Mouse (Mus musculus): ENCODE data around the gene Tmem231. TPM values are rescaled to one million over a fixed set of nuclear protein-coding genes. Genes with fewer than 3 reads are reported as not detected.

Tmem231 gene
- polyA plus RNA-seq, 1 experiment from 2014 or later, result 5.0 TPM

DNA sequence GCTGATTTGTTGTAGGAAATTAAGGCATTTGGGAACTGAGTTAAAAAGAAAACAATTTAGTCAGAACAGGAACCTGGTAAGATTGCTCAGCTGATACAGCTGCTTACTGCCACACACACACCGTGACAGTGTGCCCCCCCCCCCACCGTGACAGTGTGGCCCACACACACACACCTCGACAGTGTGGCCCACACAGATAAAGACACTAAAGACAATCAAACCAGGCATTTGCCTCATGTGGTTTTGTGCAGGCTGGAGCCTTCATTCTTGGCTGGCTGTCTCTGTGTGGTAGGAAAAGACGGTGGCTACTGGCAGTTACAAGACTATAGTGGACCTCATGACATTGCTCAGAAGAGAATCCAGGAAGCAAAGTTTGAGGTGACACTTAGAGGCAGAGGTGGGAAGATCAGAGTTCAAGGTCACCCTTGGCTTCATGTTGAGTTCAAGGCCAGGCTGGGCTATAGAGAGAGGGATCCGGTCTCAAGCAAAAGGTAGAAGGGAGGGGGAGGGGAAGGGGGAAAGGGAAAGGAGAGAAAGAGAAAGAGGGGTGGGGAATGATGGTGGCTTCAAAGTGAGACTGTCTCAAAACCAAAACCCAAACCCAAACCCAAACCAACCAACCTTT is 33.7 kb upstream of the Tmem231 start:
- Histone ChIP-seq H3K27ac (ENCODE audit: low read depth, low read length) (no peak overlapping the region), H3K4me2 (no peak overlapping the region), H3K4me3 (ENCODE audit: low read depth, low read length) (no peak overlapping the region), H3K9me3 (replicated peaks; ENCODE audit: control insufficient read depth, low read length) (no peaks in the 10 kb centered on the region), H3K27me3 (ENCODE audit: control insufficient read depth, insufficient read depth, low read length) (no peaks in the 10 kb centered on the region), H3K4me1 (ENCODE audit: control insufficient read depth, insufficient read depth, low read length) (peaks cover 10% of the 10 kb centered on the region), H3K36me3 (ENCODE audit: control insufficient read depth, insufficient read depth, low read length) (peaks cover 4% of the 10 kb centered on the region), H3K9ac (ENCODE audit: low read depth, low read length) (no peak overlapping the region)
- ATAC-seq (replicated peaks; ENCODE audit: insufficient number of reproducible peaks, low FRiP score, low TSS enrichment), result no peak
- WGBS (ENCODE audit: insufficient replicate concordance), result 63% methylated on average over 5 of the region's 5 CpGs

DNA sequence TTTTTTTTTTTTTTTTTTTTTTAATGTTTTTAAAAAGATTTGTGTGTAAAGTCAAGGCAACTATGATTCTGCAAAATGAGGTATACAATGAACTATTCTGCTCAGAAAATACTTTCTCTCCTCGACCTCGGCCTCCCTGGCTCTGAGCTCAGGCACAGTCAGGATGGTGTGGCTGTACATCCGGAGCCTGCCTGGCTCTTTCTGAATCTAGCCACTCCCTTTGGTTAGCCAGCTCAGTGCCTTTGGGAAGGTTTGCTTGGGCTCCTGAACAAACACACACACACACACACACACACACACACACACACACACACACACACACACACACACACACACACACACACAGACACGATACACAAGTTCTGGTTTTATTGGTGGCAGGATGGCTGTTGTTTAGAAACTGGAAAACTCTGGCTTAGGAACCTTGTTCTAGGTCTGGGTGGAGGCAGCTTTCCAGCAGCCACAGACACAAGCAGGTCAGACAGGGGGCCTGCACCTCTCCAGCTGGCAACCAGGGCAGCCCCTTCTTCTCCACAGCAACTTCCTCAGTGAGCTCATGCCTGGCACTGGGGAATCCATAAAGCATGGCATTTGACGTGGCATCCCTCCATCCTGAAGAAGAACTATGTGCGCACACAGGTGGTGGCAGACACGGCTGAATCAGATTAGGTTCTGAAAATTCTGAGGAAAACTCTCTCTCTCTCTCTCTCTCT is 31.3 kb upstream of the Tmem231 start:
- WGBS (ENCODE audit: insufficient replicate concordance), result 71% methylated on average over 7 of the region's 7 CpGs

DNA sequence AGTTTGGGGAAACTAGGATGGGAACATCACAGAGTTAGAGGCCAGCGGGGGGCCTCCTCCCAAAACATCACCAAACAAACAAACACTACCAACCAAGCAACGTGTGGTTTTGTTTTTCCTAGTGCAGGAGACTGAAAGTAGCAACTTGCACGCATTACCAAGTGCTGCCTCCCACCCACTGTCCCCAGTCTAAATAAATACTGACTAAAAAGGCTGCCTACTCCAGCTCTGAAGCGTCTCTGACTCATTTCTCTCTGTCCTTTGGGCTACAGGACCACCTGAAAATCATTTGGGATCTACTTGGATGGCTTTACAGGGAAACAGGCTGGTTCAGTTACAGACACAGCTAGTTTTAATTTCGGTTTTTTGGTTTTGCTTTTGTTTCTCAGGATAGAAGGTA is 30.7 kb upstream of the Tmem231 start:
- H3K36me3 ChIP-seq (ENCODE audit: control insufficient read depth, insufficient read depth, low read length), result no peaks in the 10 kb centered on the region; the same call in none of the 2 replicates
- no peak overlapping the region for H3K4me2 ChIP-seq
- H3K4me1 ChIP-seq (ENCODE audit: control insufficient read depth, insufficient read depth, low read length), result peaks cover 14% of the 10 kb centered on the region
- no peaks in the 10 kb centered on the region for H3K27me3 ChIP-seq (ENCODE audit: control insufficient read depth, insufficient read depth, low read length)
- 47% methylated on average over 5 of the region's 5 CpGs for WGBS (ENCODE audit: insufficient replicate concordance)
- no peak overlapping the region for H3K4me3 ChIP-seq (ENCODE audit: low read depth, low read length)
- H3K9me3 ChIP-seq (replicated peaks; ENCODE audit: control insufficient read depth, low read length), result no peaks in the 10 kb centered on the region
- ATAC-seq (replicated peaks; ENCODE audit: insufficient number of reproducible peaks, low FRiP score, low TSS enrichment), result no peak
- H3K27ac ChIP-seq (ENCODE audit: low read depth, low read length), result no peak overlapping the region
- H3K9ac ChIP-seq (ENCODE audit: low read depth, low read length), result no peak overlapping the region

More for the DNA sequence above, 31.3 kb upstream of the Tmem231 start:
- H3K4me3 ChIP-seq (ENCODE audit: low read depth, low read length), result no peak overlapping the region
- H3K4me2 ChIP-seq, result no peak overlapping the region
- peaks cover 14% of the 10 kb centered on the region for H3K4me1 ChIP-seq (ENCODE audit: control insufficient read depth, insufficient read depth, low read length)
- no peaks in the 10 kb centered on the region; the same call in none of the 2 replicates for H3K36me3 ChIP-seq (ENCODE audit: control insufficient read depth, insufficient read depth, low read length)
- H3K9me3 ChIP-seq (replicated peaks; ENCODE audit: control insufficient read depth, low read length), result no peaks in the 10 kb centered on the region
- no peak overlapping the region for H3K9ac ChIP-seq (ENCODE audit: low read depth, low read length)
- no peak for ATAC-seq (replicated peaks; ENCODE audit: insufficient number of reproducible peaks, low FRiP score, low TSS enrichment)
- no peaks in the 10 kb centered on the region for H3K27me3 ChIP-seq (ENCODE audit: control insufficient read depth, insufficient read depth, low read length)
- H3K27ac ChIP-seq (ENCODE audit: low read depth, low read length), result no peak overlapping the region

DNA sequence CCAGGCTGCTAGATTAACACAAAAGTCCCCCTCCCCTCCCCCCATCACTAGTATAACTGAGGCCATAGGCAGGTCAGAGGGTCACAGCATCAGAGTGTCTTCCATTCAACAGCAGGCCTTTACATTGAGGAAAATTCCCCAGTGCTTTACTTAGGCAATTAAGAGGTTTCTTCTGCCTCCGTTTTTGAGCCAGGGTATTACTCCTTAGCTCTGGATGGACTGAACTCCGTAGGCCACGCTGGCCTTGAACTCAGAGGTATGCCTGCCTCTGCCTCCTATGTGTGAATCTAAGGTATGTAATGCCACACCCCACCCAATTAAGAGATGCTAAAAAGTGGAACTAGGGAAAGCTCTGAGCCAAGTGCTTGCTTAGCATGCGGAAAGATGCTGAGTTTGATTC is 29.9 kb upstream of the Tmem231 start:
- Histone ChIP-seq H3K27ac (ENCODE audit: low read depth, low read length) (no peak overlapping the region), H3K4me3 (ENCODE audit: low read depth, low read length) (no peak overlapping the region), H3K9me3 (replicated peaks; ENCODE audit: control insufficient read depth, low read length) (no peaks in the 10 kb centered on the region), H3K9ac (ENCODE audit: low read depth, low read length) (no peak overlapping the region), H3K36me3 (ENCODE audit: control insufficient read depth, insufficient read depth, low read length) (no peaks in the 10 kb centered on the region; the same call in none of the 2 replicates), H3K4me1 (ENCODE audit: control insufficient read depth, insufficient read depth, low read length) (peaks cover 14% of the 10 kb centered on the region), H3K4me2 (no peak overlapping the region), H3K27me3 (ENCODE audit: control insufficient read depth, insufficient read depth, low read length) (no peaks in the 10 kb centered on the region)
- WGBS (ENCODE audit: insufficient replicate concordance), result 91% methylated on average over 4 of the region's 4 CpGs
- ATAC-seq (replicated peaks; ENCODE audit: insufficient number of reproducible peaks, low FRiP score, low TSS enrichment), result no peak

DNA sequence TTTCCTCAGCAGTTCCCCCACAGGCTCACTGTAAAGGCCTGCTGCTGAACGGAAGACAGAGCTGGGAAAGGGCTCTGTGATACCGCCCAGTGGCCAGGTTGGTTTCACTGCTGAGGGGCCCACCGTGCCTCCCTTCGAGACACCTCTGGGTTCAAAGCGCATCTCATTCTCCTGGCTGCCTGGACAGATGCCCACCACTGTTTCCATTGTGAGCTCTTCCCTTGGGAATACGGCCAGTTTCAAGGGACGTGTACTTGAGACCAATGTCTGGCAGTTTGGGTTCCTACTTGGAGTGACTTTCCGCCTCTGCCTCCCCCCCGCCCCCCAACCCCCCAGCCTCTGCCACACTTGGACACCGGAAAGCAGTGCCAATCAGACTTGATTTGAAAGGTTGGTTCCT is 29.4 kb upstream of the Tmem231 start:
- Histone ChIP-seq H3K4me1 (ENCODE audit: control insufficient read depth, insufficient read depth, low read length) (peaks cover 14% of the 10 kb centered on the region), H3K9me3 (replicated peaks; ENCODE audit: control insufficient read depth, low read length) (no peaks in the 10 kb centered on the region), H3K4me3 (ENCODE audit: low read depth, low read length) (no peak overlapping the region), H3K4me2 (no peak overlapping the region), H3K27me3 (ENCODE audit: control insufficient read depth, insufficient read depth, low read length) (no peaks in the 10 kb centered on the region), H3K27ac (ENCODE audit: low read depth, low read length) (no peak overlapping the region), H3K36me3 (ENCODE audit: control insufficient read depth, insufficient read depth, low read length) (no peaks in the 10 kb centered on the region; the same call in none of the 2 replicates), H3K9ac (ENCODE audit: low read depth, low read length) (no peak overlapping the region)
- ATAC-seq (replicated peaks; ENCODE audit: insufficient number of reproducible peaks, low FRiP score, low TSS enrichment), result no peak
- WGBS (ENCODE audit: insufficient replicate concordance), result 68% methylated on average over 10 of the region's 10 CpGs

- no peak overlapping the region for H3K4me2 ChIP-seq
- H3K27ac ChIP-seq (ENCODE audit: low read depth, low read length), result no peak overlapping the region
- no peaks in the 10 kb centered on the region; the same call in 1 of the 2 replicates for H3K36me3 ChIP-seq (ENCODE audit: control insufficient read depth, insufficient read depth, low read length)
- WGBS (ENCODE audit: insufficient replicate concordance), result 36% methylated on average over 1 of the region's 1 CpGs
- ATAC-seq (replicated peaks; ENCODE audit: insufficient number of reproducible peaks, low FRiP score, low TSS enrichment), result no peak
- H3K4me1 ChIP-seq (ENCODE audit: control insufficient read depth, insufficient read depth, low read length), result peaks cover 14% of the 10 kb centered on the region
- no peak overlapping the region for H3K9ac ChIP-seq (ENCODE audit: low read depth, low read length)
- no peaks in the 10 kb centered on the region for H3K27me3 ChIP-seq (ENCODE audit: control insufficient read depth, insufficient read depth, low read length)
- H3K4me3 ChIP-seq (ENCODE audit: low read depth, low read length), result no peak overlapping the region
- no peaks in the 10 kb centered on the region for H3K9me3 ChIP-seq (replicated peaks; ENCODE audit: control insufficient read depth, low read length)
Observed at GRCm38 (mm10) chr8:111962589-111962988, 28.9 kb upstream of the Tmem231 start.

DNA sequence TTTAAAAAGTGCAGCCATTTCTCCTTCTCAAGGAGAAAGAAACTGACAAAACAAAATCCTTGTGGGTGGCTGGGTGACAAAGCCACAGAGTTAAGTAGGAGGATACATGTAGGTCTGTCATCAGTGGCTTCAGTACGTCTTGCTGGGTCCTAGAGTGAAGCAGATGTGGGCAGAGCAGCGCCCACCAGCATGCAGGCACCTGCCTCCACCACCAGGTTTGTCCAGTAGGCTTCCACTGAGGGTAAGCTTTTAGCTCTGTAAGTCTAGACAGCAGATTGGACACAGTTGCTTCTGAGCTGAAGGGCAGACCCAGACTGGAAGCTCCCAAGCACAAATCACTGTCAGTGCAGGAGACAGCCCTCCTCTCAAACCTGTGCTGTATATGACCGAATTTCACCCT is 27.6 kb upstream of the Tmem231 start:
- H3K27me3 ChIP-seq (ENCODE audit: control insufficient read depth, insufficient read depth, low read length), result no peaks in the 10 kb centered on the region
- no peak overlapping the region for H3K4me3 ChIP-seq (ENCODE audit: low read depth, low read length)
- peaks cover 8% of the 10 kb centered on the region for H3K36me3 ChIP-seq (ENCODE audit: control insufficient read depth, insufficient read depth, low read length)
- H3K4me1 ChIP-seq (ENCODE audit: control insufficient read depth, insufficient read depth, low read length), result peaks cover 14% of the 10 kb centered on the region
- H3K4me2 ChIP-seq, result no peak overlapping the region
- H3K9ac ChIP-seq (ENCODE audit: low read depth, low read length), result no peak overlapping the region
- 71% methylated on average over 3 of the region's 3 CpGs for WGBS (ENCODE audit: insufficient replicate concordance)
- no peak for ATAC-seq (replicated peaks; ENCODE audit: insufficient number of reproducible peaks, low FRiP score, low TSS enrichment)
- no peaks in the 10 kb centered on the region for H3K9me3 ChIP-seq (replicated peaks; ENCODE audit: control insufficient read depth, low read length)
- no peak overlapping the region for H3K27ac ChIP-seq (ENCODE audit: low read depth, low read length)

DNA sequence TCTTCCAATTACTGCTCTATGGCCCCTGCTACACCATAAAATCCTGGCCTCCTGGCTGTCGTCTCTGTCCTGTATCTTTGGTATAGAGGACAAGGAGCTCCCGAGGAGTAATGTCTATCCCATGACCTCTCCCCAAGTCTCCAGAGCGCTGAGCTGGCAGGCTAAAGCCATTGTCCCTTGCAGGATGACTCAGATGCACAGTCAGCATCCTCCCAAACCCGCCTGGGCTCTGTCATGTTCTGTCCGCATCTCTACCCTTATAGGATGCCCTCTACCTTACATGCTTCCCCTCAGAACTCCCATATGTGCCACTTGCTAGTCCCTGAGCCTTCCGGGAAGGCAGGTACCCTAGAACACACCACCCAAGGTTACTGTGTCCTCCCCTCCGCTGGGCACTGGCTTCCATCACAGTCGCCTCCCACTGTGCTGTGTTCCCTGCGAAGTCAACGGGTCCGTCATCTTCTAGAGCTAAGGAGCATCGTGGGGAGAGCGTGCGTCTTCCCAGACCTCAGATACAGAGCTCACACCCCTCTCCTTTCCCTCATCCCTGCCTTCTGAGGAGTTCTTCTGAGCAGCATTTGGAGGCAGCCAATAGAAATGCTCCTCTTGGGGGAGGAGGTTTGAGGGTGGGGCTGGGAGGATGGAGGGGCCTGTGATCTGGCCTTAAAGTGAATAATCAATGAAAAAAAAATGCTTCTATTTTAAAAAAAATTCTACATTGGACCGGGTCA is 27.1 kb upstream of the Tmem231 start:
- 59% methylated on average over 15 of the region's 15 CpGs for WGBS (ENCODE audit: insufficient replicate concordance)
- ATAC-seq (replicated peaks; ENCODE audit: insufficient number of reproducible peaks, low FRiP score, low TSS enrichment), result no peak

More for the DNA sequence above, 27.1 kb upstream of the Tmem231 start:
- no peak overlapping the region for H3K4me3 ChIP-seq (ENCODE audit: low read depth, low read length)
- H3K9ac ChIP-seq (ENCODE audit: low read depth, low read length), result no peak overlapping the region
- H3K27me3 ChIP-seq (ENCODE audit: control insufficient read depth, insufficient read depth, low read length), result no peaks in the 10 kb centered on the region
- no peak overlapping the region for H3K4me2 ChIP-seq
- no peak overlapping the region for H3K27ac ChIP-seq (ENCODE audit: low read depth, low read length)
- H3K36me3 ChIP-seq (ENCODE audit: control insufficient read depth, insufficient read depth, low read length), result peaks cover 10% of the 10 kb centered on the region
- H3K9me3 ChIP-seq (replicated peaks; ENCODE audit: control insufficient read depth, low read length), result no peaks in the 10 kb centered on the region
- peaks cover 14% of the 10 kb centered on the region for H3K4me1 ChIP-seq (ENCODE audit: control insufficient read depth, insufficient read depth, low read length)
